Mouse (Mus musculus): Measurements from ENCODE around the gene Rnf181. TPM values are rescaled to one million over a fixed set of nuclear protein-coding genes. Genes with fewer than 3 reads are reported as not detected.

Gene Rnf181
- 10 to 100 TPM; 45.5 to 46.5 TPM for total RNA-seq (2021)
- long read RNA-seq, experiment 1, transcript Rnf181-201 (5 exons, 1,434 nt): major isoform, 48 of 60 reads
- long read RNA-seq, experiment 1, partial matches to known transcripts: 3 of 60 reads
- long read RNA-seq, experiment 1, other reads (novel, unspliced or antisense): 9 of 60 reads
- long read RNA-seq, experiment 2, transcript Rnf181-201 (5 exons, 1,434 nt): major isoform, 40 of 59 reads
- long read RNA-seq, experiment 2, partial matches to known transcripts: 8 of 59 reads
- long read RNA-seq, experiment 2, other reads (novel, unspliced or antisense): 8 of 59 reads

GRCm38 (mm10) chr6:72366844-72367443 is at the start of gene Rnf181:
Gene Rnf181 (minus strand): TSS chr6:72366956.
- intact Hi-C loops (cut with DNase I): no loop called here
- no peak for DNase-seq

GRCm38 (mm10) chr6:72415964-72416772 is 49.4 kb upstream of the Rnf181 start:
- no peak for DNase-seq
- intact Hi-C loops (cut with DNase I): no loop called here

GRCm38 (mm10) chr6:72415181-72415580 is 48.4 kb upstream of the Rnf181 start:
- DNase-seq: no peak
- intact Hi-C loops (cut with DNase I): no loop called here

- intact Hi-C loops (cut with DNase I): no loop called here
- DNase-seq: peak; percentile 94 to 97
Observed at GRCm38 (mm10) chr6:72414076-72414756, 47.5 kb upstream of the Rnf181 start, which contains the start of gene Ggcx. Gene Ggcx (plus strand): TSS chr6:72414308.

GRCm38 (mm10) chr6:72410518-72410917 is 43.8 kb upstream of the Rnf181 start:
- no peak for DNase-seq
- intact Hi-C loops (cut with DNase I): no loop called here

GRCm38 (mm10) chr6:72410003-72410402 is 43.2 kb upstream of the Rnf181 start:
- intact Hi-C loops (cut with DNase I): no loop called here
- DNase-seq: no peak

- DNase-seq: peak; percentile 64 to 79
- intact Hi-C loops (cut with DNase I): loop anchor here (5.0 kb wide), 2 partner anchors 127 to 222 kb away; no protein-coding TSS in a partner anchor
Observed at GRCm38 (mm10) chr6:72409567-72409966, 42.8 kb upstream of the Rnf181 start.

- intact Hi-C loops (cut with DNase I): loop anchor here (2.0 to 5.0 kb wide), 3 partner anchors 42 to 220 kb away; no protein-coding TSS in a partner anchor
- peak; percentile 82 to 88 for DNase-seq
Observed at GRCm38 (mm10) chr6:72407119-72407518, 40.4 kb upstream of the Rnf181 start.

GRCm38 (mm10) chr6:72405356-72405755 is 38.6 kb upstream of the Rnf181 start:
- intact Hi-C loops (cut with DNase I): loop anchor here (5.0 kb wide), 2 partner anchors 123 to 218 kb away; no protein-coding TSS in a partner anchor
- DNase-seq: no peak

GRCm38 (mm10) chr6:72401875-72402274 is 35.1 kb upstream of the Rnf181 start:
- intact Hi-C loops (cut with DNase I): loop anchor here (5.0 kb wide), 1 partner anchor 45 kb away; the partner anchor contains the start of gene Tmem150a
- peak; percentile 78 to 81 for DNase-seq

GRCm38 (mm10) chr6:72399967-72400366 is 33.2 kb upstream of the Rnf181 start:
- no peak for DNase-seq
- intact Hi-C loops (cut with DNase I): loop anchor here (5.0 kb wide), 1 partner anchor 43 kb away; the partner anchor contains the start of gene Tmem150a

- no peak for DNase-seq
- intact Hi-C loops (cut with DNase I): no loop called here
Observed at GRCm38 (mm10) chr6:72396837-72397251, 30.1 kb upstream of the Rnf181 start.

- intact Hi-C loops (cut with DNase I): no loop called here
- DNase-seq: no peak
Observed at GRCm38 (mm10) chr6:72392341-72392740, 25.6 kb upstream of the Rnf181 start.

GRCm38 (mm10) chr6:72390795-72391521 is 24.2 kb upstream of the Rnf181 start:
- peak; percentile 70 to 72 for DNase-seq
- intact Hi-C loops (cut with DNase I): no loop called here

GRCm38 (mm10) chr6:72389941-72390771 is 23.4 kb upstream of the Rnf181 start, which contains the start of gene Vamp8:
Gene Vamp8 (minus strand): TSS chr6:72390703.
- peak; percentile 90 to 93 for DNase-seq
- intact Hi-C loops (cut with DNase I): loop anchor here (5.0 kb wide), 1 partner anchor 43 kb away; the partner anchor contains the start of genes 0610030E20Rik and Usp39

GRCm38 (mm10) chr6:72389471-72389940 is 22.8 kb upstream of the Rnf181 start:
- no peak for DNase-seq
- intact Hi-C loops (cut with DNase I): loop anchor here (5.0 kb wide), 1 partner anchor 42 kb away; the partner anchor contains the start of genes 0610030E20Rik and Usp39

- DNase-seq: no peak
- intact Hi-C loops (cut with DNase I): loop anchor here (5.0 kb wide), 1 partner anchor 42 kb away; the partner anchor contains the start of genes 0610030E20Rik and Usp39
Observed at GRCm38 (mm10) chr6:72388791-72389329, 22.1 kb upstream of the Rnf181 start.

- intact Hi-C loops (cut with DNase I): loop anchor here (5.0 kb wide), 1 partner anchor 41 kb away; the partner anchor contains the start of genes 0610030E20Rik and Usp39
- DNase-seq: no peak
Observed at GRCm38 (mm10) chr6:72388266-72388665, 21.5 kb upstream of the Rnf181 start.
